Mouse (Mus musculus): ENCODE measurements around the gene Iqcc. TPM values are rescaled to one million over a fixed set of nuclear protein-coding genes. Genes with fewer than 3 reads are reported as not detected.

Iqcc gene
- polyA plus RNA-seq, 1 experiment, result 10.8 TPM

- H3K79me3 ChIP-seq (ENCODE audit: low read depth), result peaks cover 7% of the 10 kb centered on the region
- H3K36me3 ChIP-seq (ENCODE audit: control insufficient read depth, insufficient read depth), result peaks cover 50% of the 10 kb centered on the region
- H3ac ChIP-seq (ENCODE audit: control insufficient read depth, insufficient read length, low read depth), result no peak overlapping the region
- H3K4me3 ChIP-seq (ENCODE audit: insufficient read depth, poor library complexity, severe bottlenecking), result no peak overlapping the region
- H3K79me2 ChIP-seq (ENCODE audit: control insufficient read depth, insufficient read depth), result peaks cover 17% of the 10 kb centered on the region
- TF ChIP-seq CTCF (IDR thresholded peaks at IDR 0.05; ENCODE audit: control insufficient read depth, insufficient read depth, insufficient read length) (peak; percentile 64), MYOD1 (IDR thresholded peaks at IDR 0.05; ENCODE audit: control insufficient read depth, insufficient read length, low read depth) (no peak)
- no peaks in the 10 kb centered on the region for H3K27me3 ChIP-seq (ENCODE audit: control insufficient read depth, insufficient read depth, insufficient read length)
These were observed 10.4 kb downstream of the Iqcc start for GRCm38 (mm10) chr4:129608426-129609025.

DNA sequence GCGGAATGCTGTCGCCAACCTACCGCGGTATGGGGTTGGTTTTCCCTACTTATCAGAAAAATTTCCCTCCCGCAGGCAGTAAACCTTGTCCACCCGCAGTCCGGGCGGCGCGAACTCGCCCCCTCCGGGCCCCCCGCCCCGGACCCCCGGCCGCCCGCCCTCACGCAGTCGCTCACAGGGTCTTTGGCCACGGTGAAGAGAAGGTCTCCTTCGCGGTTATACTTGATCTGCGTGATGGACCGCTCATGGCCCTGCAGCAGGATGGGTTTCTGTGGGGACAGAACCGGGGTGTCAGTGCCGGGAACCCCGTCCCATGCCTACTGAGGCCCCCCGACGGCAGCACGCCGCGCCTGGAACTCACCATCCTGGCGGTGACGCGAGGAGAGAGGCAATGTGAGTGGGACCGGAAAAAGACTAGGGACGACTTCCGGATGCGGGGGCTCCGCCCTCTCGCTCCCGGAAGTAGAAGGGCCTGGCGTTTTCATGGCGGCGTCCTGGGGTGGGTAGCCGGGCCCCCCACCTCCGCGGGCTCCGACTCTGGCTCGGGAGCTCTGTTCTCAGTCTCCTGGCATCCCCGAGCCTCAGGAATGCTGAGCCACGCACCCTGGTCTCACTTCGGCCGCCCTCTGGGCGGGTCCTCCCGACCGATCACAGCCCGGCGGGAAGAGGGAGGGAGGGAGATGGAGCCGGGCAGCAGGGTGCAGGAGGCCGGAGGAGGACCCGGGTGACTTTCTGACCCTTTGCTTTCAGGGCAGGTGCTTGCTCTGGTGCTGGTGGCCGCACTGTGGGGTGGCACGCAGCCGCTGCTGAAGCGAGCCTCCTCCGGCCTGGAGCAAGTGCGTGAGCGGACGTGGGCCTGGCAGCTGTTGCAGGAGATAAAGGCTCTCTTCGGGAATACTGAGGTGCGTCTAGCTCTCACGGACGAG lies 18.4 kb downstream of the Iqcc start, which contains the start of the genes Eif3i and Tmem234:
Eif3i (minus strand) TSS at position 416 of the 926 bp plus-strand sequence.
Tmem234 (plus strand) TSS at position 436 of the 926 bp plus-strand sequence.
- Histone ChIP-seq H3K79me3 (ENCODE audit: low read depth) (peaks cover 55% of the 10 kb centered on the region), H3K36me3 (ENCODE audit: control insufficient read depth, insufficient read depth) (peaks cover 32% of the 10 kb centered on the region), H3K27me3 (ENCODE audit: control insufficient read depth, insufficient read depth, insufficient read length) (no peaks in the 10 kb centered on the region), H3K79me2 (ENCODE audit: control insufficient read depth, insufficient read depth) (peaks cover 88% of the 10 kb centered on the region), H3ac (ENCODE audit: control insufficient read depth, insufficient read length, low read depth) (peak within 1 kb of the TSS; percentile 92), H3K4me3 (ENCODE audit: insufficient read depth, poor library complexity, severe bottlenecking) (peak within 1 kb of the TSS; percentile 95)
- TF ChIP-seq MYOG (IDR thresholded peaks at IDR 0.05; ENCODE audit: control insufficient read depth, extremely low read depth, insufficient read length) (no peak), FOSL1 (IDR thresholded peaks at IDR 0.05; ENCODE audit: insufficient read depth, low read length, poor library complexity, severe bottlenecking) (no peak), CTCF (IDR thresholded peaks at IDR 0.05; ENCODE audit: control insufficient read depth, insufficient read depth, insufficient read length) (no peak), MAX (IDR thresholded peaks at IDR 0.05) (peak; percentile 77), MYOD1 (IDR thresholded peaks at IDR 0.05; ENCODE audit: control insufficient read depth, insufficient read length, low read depth) (no peak), USF1 (IDR thresholded peaks at IDR 0.05; ENCODE audit: low read depth) (no peak), CEBPB (IDR thresholded peaks at IDR 0.05; ENCODE audit: low read depth) (no peak)

GRCm38 (mm10) chr4:129588865-129589264 lies 30.0 kb downstream of the Iqcc start:
- Histone ChIP-seq H3K4me3 (ENCODE audit: insufficient read depth, poor library complexity, severe bottlenecking) (no peak overlapping the region), H3K79me2 (ENCODE audit: control insufficient read depth, insufficient read depth) (no peaks in the 10 kb centered on the region), H3ac (ENCODE audit: control insufficient read depth, insufficient read length, low read depth) (no peak overlapping the region), H3K27me3 (ENCODE audit: control insufficient read depth, insufficient read depth, insufficient read length) (no peaks in the 10 kb centered on the region), H3K36me3 (ENCODE audit: control insufficient read depth, insufficient read depth) (peaks cover 40% of the 10 kb centered on the region), H3K79me3 (ENCODE audit: low read depth) (no peaks in the 10 kb centered on the region)
- TF ChIP-seq MYOD1 (IDR thresholded peaks at IDR 0.05; ENCODE audit: control insufficient read depth, insufficient read length, low read depth), result no peak
- TF ChIP-seq CEBPB (IDR thresholded peaks at IDR 0.05; ENCODE audit: low read depth), result no peak
- TF ChIP-seq FOSL1 (IDR thresholded peaks at IDR 0.05; ENCODE audit: insufficient read depth, low read length, poor library complexity, severe bottlenecking), result no peak
- no peak for TF ChIP-seq MYOG (IDR thresholded peaks at IDR 0.05; ENCODE audit: control insufficient read depth, extremely low read depth, insufficient read length)

- Histone ChIP-seq H3K27me3 (ENCODE audit: control insufficient read depth, insufficient read depth, insufficient read length) (no peaks in the 10 kb centered on the region), H3ac (ENCODE audit: control insufficient read depth, insufficient read length, low read depth) (no peak overlapping the region), H3K36me3 (ENCODE audit: control insufficient read depth, insufficient read depth) (peaks cover 22% of the 10 kb centered on the region), H3K4me3 (ENCODE audit: insufficient read depth, poor library complexity, severe bottlenecking) (no peak overlapping the region), H3K79me3 (ENCODE audit: low read depth) (no peaks in the 10 kb centered on the region), H3K79me2 (ENCODE audit: control insufficient read depth, insufficient read depth) (no peaks in the 10 kb centered on the region)
- TF ChIP-seq USF1 (IDR thresholded peaks at IDR 0.05; ENCODE audit: low read depth), result no peak
- TF ChIP-seq MAX (IDR thresholded peaks at IDR 0.05), result no peak
- TF ChIP-seq CEBPB (IDR thresholded peaks at IDR 0.05; ENCODE audit: low read depth), result no peak
- TF ChIP-seq FOSL1 (IDR thresholded peaks at IDR 0.05; ENCODE audit: insufficient read depth, low read length, poor library complexity, severe bottlenecking), result no peak
- TF ChIP-seq CTCF (IDR thresholded peaks at IDR 0.05; ENCODE audit: control insufficient read depth, insufficient read depth, insufficient read length), result no peak
- TF ChIP-seq MYOG (IDR thresholded peaks at IDR 0.05; ENCODE audit: control insufficient read depth, extremely low read depth, insufficient read length), result no peak
- TF ChIP-seq MYOD1 (IDR thresholded peaks at IDR 0.05; ENCODE audit: control insufficient read depth, insufficient read length, low read depth), result no peak
These were observed 32.0 kb downstream of the Iqcc start for GRCm38 (mm10) chr4:129586943-129587342.

DNA sequence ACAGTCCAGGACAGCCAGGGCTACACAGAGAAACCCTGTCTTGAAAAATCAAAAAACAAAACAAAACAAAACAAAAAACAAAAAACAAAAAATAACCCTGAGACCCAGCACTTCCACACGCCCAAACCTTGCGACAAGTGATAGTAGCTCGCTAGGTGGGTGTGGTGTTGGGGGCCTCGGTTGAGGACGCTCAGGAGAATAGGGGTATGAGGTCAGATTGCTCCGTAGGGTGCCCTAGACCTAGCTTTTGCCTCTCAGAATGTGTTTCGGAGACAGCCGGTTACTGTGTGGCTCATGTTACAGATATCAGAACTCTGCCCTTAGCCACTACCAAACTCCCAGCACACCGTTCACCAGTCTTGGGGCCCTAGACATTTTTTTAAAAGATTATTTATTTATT lies 33.1 kb downstream of the Iqcc start:
- Histone ChIP-seq H3K4me3 (ENCODE audit: insufficient read depth, poor library complexity, severe bottlenecking) (no peak overlapping the region), H3K79me3 (ENCODE audit: low read depth) (no peaks in the 10 kb centered on the region), H3K36me3 (ENCODE audit: control insufficient read depth, insufficient read depth) (peaks cover 11% of the 10 kb centered on the region), H3ac (ENCODE audit: control insufficient read depth, insufficient read length, low read depth) (no peak overlapping the region), H3K27me3 (ENCODE audit: control insufficient read depth, insufficient read depth, insufficient read length) (no peaks in the 10 kb centered on the region), H3K79me2 (ENCODE audit: control insufficient read depth, insufficient read depth) (no peaks in the 10 kb centered on the region)
- TF ChIP-seq MYOD1 (IDR thresholded peaks at IDR 0.05; ENCODE audit: control insufficient read depth, insufficient read length, low read depth), result no peak
- TF ChIP-seq FOSL1 (IDR thresholded peaks at IDR 0.05; ENCODE audit: insufficient read depth, low read length, poor library complexity, severe bottlenecking), result no peak
- TF ChIP-seq CEBPB (IDR thresholded peaks at IDR 0.05; ENCODE audit: low read depth), result no peak
- no peak for TF ChIP-seq CTCF (IDR thresholded peaks at IDR 0.05; ENCODE audit: control insufficient read depth, insufficient read depth, insufficient read length)
- TF ChIP-seq USF1 (IDR thresholded peaks at IDR 0.05; ENCODE audit: low read depth), result no peak
- no peak for TF ChIP-seq MYOG (IDR thresholded peaks at IDR 0.05; ENCODE audit: control insufficient read depth, extremely low read depth, insufficient read length)
